Comparison of ENCODE assay signal across 23 mouse cellular contexts in genomic region chr1:194424201-194424600, GRCm38 (mm10).
"Had no signal": no experiment of that assay in that cellular context is flagged by ENCODE, and none has a peak within 500 bp of the region (broad histone marks: within the 10 kb centered on the region; RNA-seq: fewer than 3 reads in every experiment).

No protein-coding gene starts in this region.

- ATAC-seq: forebrain, embryonic 16.5 days; hindbrain, embryonic 16.5 days; inflammation-experienced regulatory T-cells, adult 6 months; intestine, embryonic 15.5 days; intestine, postnatal 0 days; liver, embryonic 12.5 days had no signal

- DNase-seq: gastrocnemius, adult 2 months; gastrocnemius, postnatal 10 days; gastrocnemius, postnatal 25 days; heart, adult 18-20 months; heart, postnatal 10 days; heart, postnatal 4 days; liver had no signal

- H3K27ac ChIP-seq: gastrocnemius, adult 2 months; heart, embryonic 10.5 days; hindbrain, embryonic 10.5 days; hindbrain, embryonic 12.5 days; hindbrain, embryonic 14.5 days; intestine, embryonic 15.5 days; layer of hippocampus, adult 2 months; left cerebral cortex, adult 2 months; limb, embryonic 10.5 days; limb, embryonic 12.5 days; liver, embryonic 12.5 days; liver, embryonic 14.5 days had no signal

- H3K9me3 ChIP-seq: heart, embryonic 10.5 days; heart, embryonic 12.5 days; hindbrain, embryonic 10.5 days; hindbrain, embryonic 12.5 days; intestine, embryonic 15.5 days; limb, embryonic 10.5 days; limb, embryonic 12.5 days; liver, embryonic 12.5 days had no signal

- H3K4me2 ChIP-seq: heart, embryonic 12.5 days; hindbrain, embryonic 12.5 days; hindbrain, embryonic 14.5 days; intestine, embryonic 15.5 days; limb, embryonic 12.5 days; liver, embryonic 12.5 days had no signal

- H3K4me1 ChIP-seq: hindbrain, embryonic 10.5 days; hindbrain, embryonic 12.5 days; intestine, embryonic 15.5 days; liver, embryonic 12.5 days had no signal

- H3K36me3 ChIP-seq: heart, embryonic 10.5 days; heart, embryonic 12.5 days; hindbrain, embryonic 10.5 days; hindbrain, embryonic 12.5 days; intestine, embryonic 15.5 days; limb, embryonic 10.5 days; limb, embryonic 12.5 days; liver, embryonic 12.5 days had no signal

- H3K27me3 ChIP-seq: heart, embryonic 12.5 days; hindbrain, embryonic 12.5 days; intestine, embryonic 15.5 days; liver, embryonic 12.5 days had no signal

- H3K4me3 ChIP-seq: gastrocnemius, adult 2 months; heart, embryonic 10.5 days; heart, embryonic 12.5 days; hindbrain, embryonic 10.5 days; hindbrain, embryonic 12.5 days; intestine, embryonic 15.5 days; layer of hippocampus, adult 2 months; left cerebral cortex, adult 2 months; limb, embryonic 10.5 days; limb, embryonic 12.5 days; liver, embryonic 12.5 days had no signal

- H3K9ac ChIP-seq: heart, embryonic 12.5 days; hindbrain, embryonic 12.5 days; hindbrain, embryonic 14.5 days; intestine, embryonic 15.5 days; limb, embryonic 12.5 days; liver, embryonic 12.5 days; liver, embryonic 14.5 days had no signal
